Mouse (Mus musculus): ENCODE measurements around the gene Prkab2. TPM values are rescaled to one million over a fixed set of nuclear protein-coding genes. Genes with fewer than 3 reads are reported as not detected.

Gene Prkab2
- polyA plus RNA-seq, 1 experiment from 2014 or later, result 9.9 TPM

GRCm38 (mm10) chr3:97691443-97692017 lies 33.5 kb downstream of the Prkab2 start:
- no peak overlapping the region for H3K4me2 ChIP-seq (ENCODE audit: low read depth, low read length)
- 68% methylated on average over 12 of the region's 12 CpGs for WGBS
- ATAC-seq (ENCODE audit: low read depth), result no peak

GRCm38 (mm10) chr3:97693806-97694205 lies 35.8 kb downstream of the Prkab2 start:
- Histone ChIP-seq H3K9me3 (ENCODE audit: control insufficient read depth, low read length) (no peaks in the 10 kb centered on the region), H3K36me3 (ENCODE audit: control insufficient read depth, insufficient read depth, low read length) (no peaks in the 10 kb centered on the region), H3K27me3 (replicated peaks; ENCODE audit: control insufficient read depth, insufficient read depth, low read length) (no peaks in the 10 kb centered on the region), H3K4me3 (ENCODE audit: low read depth, low read length) (no peak overlapping the region), H3K27ac (replicated peaks; ENCODE audit: low read depth, low read length) (no peak overlapping the region), H3K9ac (ENCODE audit: low read depth, low read length) (no peak overlapping the region), H3K4me2 (ENCODE audit: low read depth, low read length) (no peak overlapping the region), H3K4me1 (ENCODE audit: control insufficient read depth, insufficient read depth, low read length) (no peaks in the 10 kb centered on the region; the same call in 1 of the 2 replicates)
- DNase-seq (ENCODE audit: low spot score), result no peak
- WGBS, result 86% methylated on average over 6 of the region's 6 CpGs
- ATAC-seq (ENCODE audit: low read depth), result no peak

More at GRCm38 (mm10) chr3:97691443-97692017, 33.5 kb downstream of the Prkab2 start:
- Histone ChIP-seq H3K27ac (replicated peaks; ENCODE audit: low read depth, low read length) (no peak overlapping the region), H3K9ac (ENCODE audit: low read depth, low read length) (no peak overlapping the region), H3K36me3 (ENCODE audit: control insufficient read depth, insufficient read depth, low read length) (no peaks in the 10 kb centered on the region), H3K4me3 (ENCODE audit: low read depth, low read length) (no peak overlapping the region), H3K27me3 (replicated peaks; ENCODE audit: control insufficient read depth, insufficient read depth, low read length) (no peaks in the 10 kb centered on the region), H3K9me3 (ENCODE audit: control insufficient read depth, low read length) (no peaks in the 10 kb centered on the region), H3K4me1 (ENCODE audit: control insufficient read depth, insufficient read depth, low read length) (no peaks in the 10 kb centered on the region; the same call in 1 of the 2 replicates)
- DNase-seq (ENCODE audit: low spot score), result no peak

- no peak for ATAC-seq (ENCODE audit: low read depth)
- Histone ChIP-seq H3K4me1 (ENCODE audit: control insufficient read depth, insufficient read depth, low read length) (no peaks in the 10 kb centered on the region), H3K9me3 (ENCODE audit: control insufficient read depth, low read length) (no peaks in the 10 kb centered on the region), H3K4me3 (ENCODE audit: low read depth, low read length) (no peak overlapping the region), H3K9ac (ENCODE audit: low read depth, low read length) (no peak overlapping the region), H3K27me3 (replicated peaks; ENCODE audit: control insufficient read depth, insufficient read depth, low read length) (no peaks in the 10 kb centered on the region), H3K27ac (replicated peaks; ENCODE audit: low read depth, low read length) (no peak overlapping the region), H3K36me3 (ENCODE audit: control insufficient read depth, insufficient read depth, low read length) (no peaks in the 10 kb centered on the region), H3K4me2 (ENCODE audit: low read depth, low read length) (no peak overlapping the region)
- no peak for DNase-seq (ENCODE audit: low spot score)
- WGBS, result 75% methylated on average over 9 of the region's 9 CpGs
These were observed 38.9 kb downstream of the Prkab2 start for GRCm38 (mm10) chr3:97696866-97697265.

GRCm38 (mm10) chr3:97697291-97697690 lies 39.3 kb downstream of the Prkab2 start:
- ATAC-seq (ENCODE audit: low read depth), result no peak

GRCm38 (mm10) chr3:97699061-97699460 lies 41.1 kb downstream of the Prkab2 start:
- DNase-seq (ENCODE audit: low spot score), result no peak
- no peaks in the 10 kb centered on the region for H3K27me3 ChIP-seq (replicated peaks; ENCODE audit: control insufficient read depth, insufficient read depth, low read length)
- no peak overlapping the region for H3K4me2 ChIP-seq (ENCODE audit: low read depth, low read length)
- no peak for ATAC-seq (ENCODE audit: low read depth)
- 76% methylated on average over 3 of the region's 3 CpGs for WGBS
- no peak overlapping the region for H3K4me3 ChIP-seq (ENCODE audit: low read depth, low read length)
- H3K9me3 ChIP-seq (ENCODE audit: control insufficient read depth, low read length), result no peaks in the 10 kb centered on the region
- no peaks in the 10 kb centered on the region for H3K36me3 ChIP-seq (ENCODE audit: control insufficient read depth, insufficient read depth, low read length)
- no peak overlapping the region for H3K9ac ChIP-seq (ENCODE audit: low read depth, low read length)
- H3K4me1 ChIP-seq (ENCODE audit: control insufficient read depth, insufficient read depth, low read length), result no peaks in the 10 kb centered on the region
- no peak overlapping the region for H3K27ac ChIP-seq (replicated peaks; ENCODE audit: low read depth, low read length)

More at GRCm38 (mm10) chr3:97697291-97697690, 39.3 kb downstream of the Prkab2 start:
- Histone ChIP-seq H3K9me3 (ENCODE audit: control insufficient read depth, low read length) (no peaks in the 10 kb centered on the region), H3K4me2 (ENCODE audit: low read depth, low read length) (no peak overlapping the region), H3K27ac (replicated peaks; ENCODE audit: low read depth, low read length) (no peak overlapping the region), H3K36me3 (ENCODE audit: control insufficient read depth, insufficient read depth, low read length) (no peaks in the 10 kb centered on the region), H3K27me3 (replicated peaks; ENCODE audit: control insufficient read depth, insufficient read depth, low read length) (no peaks in the 10 kb centered on the region), H3K4me1 (ENCODE audit: control insufficient read depth, insufficient read depth, low read length) (no peaks in the 10 kb centered on the region), H3K9ac (ENCODE audit: low read depth, low read length) (no peak overlapping the region), H3K4me3 (ENCODE audit: low read depth, low read length) (no peak overlapping the region)
- WGBS, result 59% methylated on average over 9 of the region's 9 CpGs
- DNase-seq (ENCODE audit: low spot score), result no peak

GRCm38 (mm10) chr3:97701198-97701597 lies 43.2 kb downstream of the Prkab2 start:
- Histone ChIP-seq H3K36me3 (ENCODE audit: control insufficient read depth, insufficient read depth, low read length) (no peaks in the 10 kb centered on the region), H3K27me3 (replicated peaks; ENCODE audit: control insufficient read depth, insufficient read depth, low read length) (no peaks in the 10 kb centered on the region), H3K4me3 (ENCODE audit: low read depth, low read length) (no peak overlapping the region), H3K4me2 (ENCODE audit: low read depth, low read length) (no peak overlapping the region), H3K27ac (replicated peaks; ENCODE audit: low read depth, low read length) (no peak overlapping the region), H3K9ac (ENCODE audit: low read depth, low read length) (no peak overlapping the region), H3K4me1 (ENCODE audit: control insufficient read depth, insufficient read depth, low read length) (no peaks in the 10 kb centered on the region), H3K9me3 (ENCODE audit: control insufficient read depth, low read length) (no peaks in the 10 kb centered on the region)
- DNase-seq (ENCODE audit: low spot score) (no peak), ATAC-seq (ENCODE audit: low read depth) (no peak)
- 53% methylated on average over 3 of the region's 3 CpGs for WGBS

- Histone ChIP-seq H3K36me3 (ENCODE audit: control insufficient read depth, insufficient read depth, low read length) (no peaks in the 10 kb centered on the region), H3K4me2 (ENCODE audit: low read depth, low read length) (no peak overlapping the region), H3K27ac (replicated peaks; ENCODE audit: low read depth, low read length) (no peak overlapping the region), H3K4me3 (ENCODE audit: low read depth, low read length) (no peak overlapping the region), H3K27me3 (replicated peaks; ENCODE audit: control insufficient read depth, insufficient read depth, low read length) (no peaks in the 10 kb centered on the region), H3K4me1 (ENCODE audit: control insufficient read depth, insufficient read depth, low read length) (no peaks in the 10 kb centered on the region), H3K9ac (ENCODE audit: low read depth, low read length) (no peak overlapping the region), H3K9me3 (ENCODE audit: control insufficient read depth, low read length) (no peaks in the 10 kb centered on the region)
- 91% methylated on average over 11 of the region's 11 CpGs for WGBS
- ATAC-seq (ENCODE audit: low read depth), result no peak
- DNase-seq (ENCODE audit: low spot score), result no peak
These were observed 44.6 kb downstream of the Prkab2 start for GRCm38 (mm10) chr3:97702448-97703080.

- H3K27me3 ChIP-seq (replicated peaks; ENCODE audit: control insufficient read depth, insufficient read depth, low read length), result no peaks in the 10 kb centered on the region
- 94% methylated on average over 3 of the region's 3 CpGs for WGBS
- H3K4me3 ChIP-seq (ENCODE audit: low read depth, low read length), result no peak overlapping the region
- no peaks in the 10 kb centered on the region for H3K4me1 ChIP-seq (ENCODE audit: control insufficient read depth, insufficient read depth, low read length)
- no peak overlapping the region for H3K9ac ChIP-seq (ENCODE audit: low read depth, low read length)
- H3K36me3 ChIP-seq (ENCODE audit: control insufficient read depth, insufficient read depth, low read length), result no peaks in the 10 kb centered on the region
- H3K27ac ChIP-seq (replicated peaks; ENCODE audit: low read depth, low read length), result no peak overlapping the region
- no peak for DNase-seq (ENCODE audit: low spot score)
- no peak for ATAC-seq (ENCODE audit: low read depth)
- H3K4me2 ChIP-seq (ENCODE audit: low read depth, low read length), result no peak overlapping the region
- H3K9me3 ChIP-seq (ENCODE audit: control insufficient read depth, low read length), result no peaks in the 10 kb centered on the region
These were observed 47.5 kb downstream of the Prkab2 start for GRCm38 (mm10) chr3:97705508-97705907.

GRCm38 (mm10) chr3:97706561-97706960 lies 48.6 kb downstream of the Prkab2 start:
- Histone ChIP-seq H3K9ac (ENCODE audit: low read depth, low read length) (no peak overlapping the region), H3K27me3 (replicated peaks; ENCODE audit: control insufficient read depth, insufficient read depth, low read length) (no peaks in the 10 kb centered on the region), H3K36me3 (ENCODE audit: control insufficient read depth, insufficient read depth, low read length) (no peaks in the 10 kb centered on the region), H3K9me3 (ENCODE audit: control insufficient read depth, low read length) (no peaks in the 10 kb centered on the region), H3K4me3 (ENCODE audit: low read depth, low read length) (no peak overlapping the region), H3K4me2 (ENCODE audit: low read depth, low read length) (no peak overlapping the region), H3K27ac (replicated peaks; ENCODE audit: low read depth, low read length) (no peak overlapping the region), H3K4me1 (ENCODE audit: control insufficient read depth, insufficient read depth, low read length) (no peaks in the 10 kb centered on the region)
- WGBS, result 88% methylated on average over 4 of the region's 4 CpGs
- DNase-seq (ENCODE audit: low spot score) (no peak), ATAC-seq (ENCODE audit: low read depth) (no peak)
